Mouse (Mus musculus) liver, embryonic 11.5 days (tissue): Measurements from ENCODE around the gene AW209491. TPM values are rescaled to one million over a fixed set of nuclear protein-coding genes. Genes with fewer than 3 reads are reported as not detected.

Experiments used
- ATAC-seq: fragments of 200-750 bp; cut with Nextera tagmentation; replicated peaks from 2 replicates; pipeline ENCODE4 v1.8.0; 2017; ENCODE audit warnings: moderate number of reproducible peaks, mild to moderate bottlenecking, moderate TSS enrichment, moderate library complexity; ENCODE audit not compliant: low FRiP score
- DNase-seq: peaks from one replicate; pipeline ENCODE4 v3.0.0-alpha.2; 2017; ENCODE audit warnings: low spot score
- H3K27ac ChIP-seq: fragments of 300-500 bp; sonication (generic); 2 replicates; pipeline ENCODE4 v1.5.1; 2014; ENCODE audit warnings: mild to moderate bottlenecking, low read depth, low read length, control low read depth
- H3K27me3 ChIP-seq: fragments of 300-500 bp; sonication (generic); replicated peaks from 2 replicates; pipeline ENCODE4 v1.6.1; 2014; ENCODE audit warnings: low read length, mixed read lengths; ENCODE audit not compliant: control insufficient read depth, insufficient read depth
- H3K36me3 ChIP-seq: fragments of 300-500 bp; sonication (generic); 2 replicates; pipeline ENCODE4 v1.6.1; 2014; ENCODE audit warnings: mild to moderate bottlenecking, low read length, moderate library complexity, mixed read lengths; ENCODE audit not compliant: control insufficient read depth, insufficient read depth
- H3K4me1 ChIP-seq: fragments of 300-500 bp; sonication (generic); replicated peaks from 2 replicates; pipeline ENCODE4 v1.6.1; 2014; ENCODE audit warnings: low read length, mixed read lengths; ENCODE audit not compliant: control insufficient read depth, insufficient read depth
- H3K4me2 ChIP-seq: fragments of 300-500 bp; sonication (generic); 2 replicates; pipeline ENCODE4 v1.6.1; 2014; ENCODE audit warnings: mild to moderate bottlenecking, control low read depth, moderate library complexity
- H3K4me3 ChIP-seq: fragments of 300-500 bp; sonication (generic); 2 replicates; pipeline ENCODE4 v1.5.1; 2014; ENCODE audit warnings: low read depth, low read length, control low read depth
- H3K9ac ChIP-seq: fragments of 300-500 bp; sonication (generic); 2 replicates; pipeline ENCODE4 v1.6.1; 2014; ENCODE audit warnings: low read depth, low read length, control low read depth
- H3K9me3 ChIP-seq: fragments of 300-500 bp; sonication (generic); 2 replicates; pipeline ENCODE4 v1.6.1; 2016; ENCODE audit warnings: low read length, inconsistent platforms, mixed read lengths; ENCODE audit not compliant: control insufficient read depth
- WGBS: fragments of 180-500 bp; shearing (Covaris S2); extraction: QIAGEN DNeasy Blood & Tissue Kit; methylation state at CpG from one replicate; pipeline ENCODE4 v1.1.7; 2014; 5-methylcytosine and 5-hydroxymethylcytosine counted together
- polyA plus RNA-seq: library from polyadenylated mRNA; unstranded; fragments of >200 nt; fragmentation: Nextera tagmentation; extraction: Ambion mirVana; gene quantifications from 2 replicates; pipeline ENCODE4 v1.2.1, GENCODE M21; 2014

The AW209491 gene
- polyA plus RNA-seq, 1 experiment from 2014 or later, result 26.0 TPM

- H3K4me3 ChIP-seq, result no peak overlapping the region
- WGBS, result 60% methylated on average over 1 of the region's 1 CpGs
- H3K9ac ChIP-seq, result no peak overlapping the region
- no peak for DNase-seq
- no peaks in the 10 kb centered on the region for H3K9me3 ChIP-seq
- H3K4me2 ChIP-seq, result no peak overlapping the region
- no peak overlapping the region for H3K27ac ChIP-seq
- H3K27me3 ChIP-seq, result no peaks in the 10 kb centered on the region
- peaks cover 11% of the 10 kb centered on the region for H3K36me3 ChIP-seq
- ATAC-seq, result no peak
- H3K4me1 ChIP-seq, result no peaks in the 10 kb centered on the region
Observed at GRCm38 (mm10) chr13:14639998-14640397, 10.0 kb downstream of the AW209491 start.

- H3K9me3 ChIP-seq, result no peaks in the 10 kb centered on the region
- H3K4me1 ChIP-seq, result no peaks in the 10 kb centered on the region
- H3K9ac ChIP-seq, result no peak overlapping the region
- WGBS, result 34% methylated on average over 1 of the region's 1 CpGs
- H3K4me2 ChIP-seq, result no peak overlapping the region
- DNase-seq (no peak), ATAC-seq (no peak)
- no peak overlapping the region for H3K27ac ChIP-seq
- no peaks in the 10 kb centered on the region for H3K27me3 ChIP-seq
- no peaks in the 10 kb centered on the region for H3K36me3 ChIP-seq
- no peak overlapping the region for H3K4me3 ChIP-seq
Observed at GRCm38 (mm10) chr13:14649301-14649700, 19.3 kb downstream of the AW209491 start.

- Histone ChIP-seq H3K4me1 (no peaks in the 10 kb centered on the region), H3K4me3 (no peak overlapping the region), H3K27me3 (no peaks in the 10 kb centered on the region), H3K9me3 (no peaks in the 10 kb centered on the region), H3K27ac (no peak overlapping the region), H3K4me2 (no peak overlapping the region), H3K36me3 (no peaks in the 10 kb centered on the region), H3K9ac (no peak overlapping the region)
- ATAC-seq (no peak), DNase-seq (no peak)
- WGBS, result 74% methylated on average over 4 of the region's 4 CpGs
Observed at GRCm38 (mm10) chr13:14667107-14667506, 37.2 kb downstream of the AW209491 start.

- no peak overlapping the region for H3K27ac ChIP-seq
- ATAC-seq (no peak), DNase-seq (no peak)
- H3K4me2 ChIP-seq, result no peak overlapping the region
- H3K36me3 ChIP-seq, result no peaks in the 10 kb centered on the region
- H3K9ac ChIP-seq, result no peak overlapping the region
- H3K4me3 ChIP-seq, result no peak overlapping the region
- H3K4me1 ChIP-seq, result no peaks in the 10 kb centered on the region
- H3K27me3 ChIP-seq, result no peaks in the 10 kb centered on the region
- WGBS, result 28% methylated on average over 2 of the region's 2 CpGs
- no peaks in the 10 kb centered on the region for H3K9me3 ChIP-seq
Observed at GRCm38 (mm10) chr13:14670342-14670741, 40.4 kb downstream of the AW209491 start.

Other genes starting within 250 kb of the AW209491 start
- gene Hecw1, start 106.9 kb upstream of the AW209491 start, polyA plus RNA-seq, result 0.15 and 0.44 TPM in 2 replicates
- 141 TPM in 2 replicates for gene Mrpl32, start 17.0 kb upstream of the AW209491 start, polyA plus RNA-seq
- gene Psma2, start 16.9 kb upstream of the AW209491 start, polyA plus RNA-seq, result 228 and 231 TPM in 2 replicates